14 mouse cellular contexts compared by ENCODE assay signal in genomic region chr16:36468862-36469261, GRCm38 (mm10). TPM values are rescaled to one million over a fixed set of nuclear protein-coding genes. Genes with fewer than 3 reads are reported as not detected.
DNase-seq lines count a peak whose midpoint lies in the region; ATAC-seq and TF ChIP-seq lines count a peak whose summit lies in the region.
"Had no signal": no experiment of that assay in that cellular context is flagged by ENCODE, and none has a peak within 500 bp of the region (broad histone marks: within the 10 kb centered on the region; RNA-seq: fewer than 3 reads in every experiment).

No protein-coding gene starts in this region.

- H3K4me3 ChIP-seq in forebrain, postnatal 0 days (ENCODE audit: low read depth, low read length), result no peak overlapping the region
- H3K4me3 ChIP-seq in forebrain, embryonic 13.5 days, result no peak overlapping the region
- no peak overlapping the region for H3K4me3 ChIP-seq in lung, adult 2 months (replicated peaks; ENCODE audit: extremely low read depth, low read depth, low read length)
- no peak overlapping the region for H3K4me3 ChIP-seq in E14TG2a.4 (replicated peaks; ENCODE audit: low read length)
- no peak overlapping the region for H3K4me3 ChIP-seq in embryonic fibroblast, embryonic 13.5 days (ENCODE audit: insufficient read depth, low read length)
- H3K4me3 ChIP-seq: megakaryocyte, embryonic 14.5 days had no signal

- no peak for ATAC-seq in forebrain, postnatal 0 days
- no peak for ATAC-seq in forebrain, embryonic 13.5 days

- H3K9me3 ChIP-seq in forebrain, postnatal 0 days (ENCODE audit: low read length), result no peaks in the 10 kb centered on the region
- H3K9me3 ChIP-seq in forebrain, embryonic 13.5 days (replicated peaks), result no peaks in the 10 kb centered on the region
- H3K9me3 ChIP-seq in E14TG2a.4 (ENCODE audit: low read length), result no peaks in the 10 kb centered on the region
- H3K9me3 ChIP-seq: megakaryocyte, embryonic 14.5 days had no signal

- H3K4me1 ChIP-seq in forebrain, postnatal 0 days (ENCODE audit: insufficient read depth), result no peaks in the 10 kb centered on the region
- H3K4me1 ChIP-seq in forebrain, embryonic 13.5 days, result no peaks in the 10 kb centered on the region
- no peaks in the 10 kb centered on the region for H3K4me1 ChIP-seq in lung, adult 2 months (ENCODE audit: control insufficient read depth, insufficient read depth, low read length)
- peaks cover 23% of the 10 kb centered on the region for H3K4me1 ChIP-seq in E14TG2a.4 (replicated peaks; ENCODE audit: low read depth, low read length)
- H3K4me1 ChIP-seq in embryonic fibroblast, embryonic 13.5 days (ENCODE audit: control insufficient read depth, insufficient read depth, low read length), result no peaks in the 10 kb centered on the region

- no peak for TF ChIP-seq POLR2A in lung, adult 2 months (IDR thresholded peaks at IDR 0.05; ENCODE audit: borderline replicate concordance, extremely low read depth, low read depth, low read length)
- TF ChIP-seq POLR2A in embryonic fibroblast, embryonic 13.5 days (IDR thresholded peaks at IDR 0.05; ENCODE audit: low read depth, low read length), result no peak

- no peak overlapping the region for H3K9ac ChIP-seq in forebrain, postnatal 0 days
- H3K9ac ChIP-seq in forebrain, embryonic 13.5 days, result no peak overlapping the region

- H3K27ac ChIP-seq in forebrain, postnatal 0 days (ENCODE audit: low read depth, low read length), result no peak overlapping the region
- no peak overlapping the region for H3K27ac ChIP-seq in forebrain, embryonic 13.5 days
- H3K27ac ChIP-seq in embryonic fibroblast, embryonic 13.5 days (ENCODE audit: insufficient read depth, low read length), result no peak overlapping the region

- no peak overlapping the region for H3K4me2 ChIP-seq in forebrain, postnatal 0 days (ENCODE audit: low read depth)
- H3K4me2 ChIP-seq in forebrain, embryonic 13.5 days, result no peak overlapping the region
- H3K4me2 ChIP-seq: heart, embryonic 11.5 days had no signal

- DNase-seq in forebrain, postnatal 0 days, result no peak
- no peak for DNase-seq in lung, adult 2 months
- DNase-seq in lung, postnatal 25 days (ENCODE audit: low spot score), result no peak
- no peak for DNase-seq in Muller cell, postnatal 12 days (ENCODE audit: inconsistent ontology term)
- DNase-seq in urinary bladder, adult 18-20 months (ENCODE audit: low spot score in 2 of 2), result no peak
- DNase-seq: cerebellum, adult 8-10 months; kidney, adult 8-10 months had no signal

- 72% methylated on average over 4 of the region's 4 CpGs for WGBS in forebrain, postnatal 0 days
- 70% methylated on average over 4 of the region's 4 CpGs for WGBS in forebrain, embryonic 13.5 days
- 71% methylated on average over 4 of the region's 4 CpGs for whole genome bisulfite sequencing in lung, adult 2 months

- no peaks in the 10 kb centered on the region for H3K27me3 ChIP-seq in forebrain, postnatal 0 days (ENCODE audit: insufficient read depth, low read length)
- H3K27me3 ChIP-seq in forebrain, embryonic 13.5 days, result no peaks in the 10 kb centered on the region
- no peaks in the 10 kb centered on the region; the same call in 1 of the 2 replicates for H3K27me3 ChIP-seq in E14TG2a.4 (ENCODE audit: insufficient read depth, low read length)

- TF ChIP-seq CTCF in forebrain, postnatal 0 days (IDR thresholded peaks at IDR 0.05; ENCODE audit: low read depth), result peak; percentile 22; the same call in 1 of the 2 replicates
- peak; percentile 25; the same call in 1 of the 2 replicates for TF ChIP-seq CTCF in lung, adult 2 months (IDR thresholded peaks at IDR 0.05; ENCODE audit: insufficient read depth, low read length)
- peak; percentile 73 for TF ChIP-seq CTCF in E14TG2a.4 (conservative IDR thresholded peaks at IDR 0.05; ENCODE audit: low read length)
- TF ChIP-seq CTCF in embryonic fibroblast, embryonic 13.5 days (IDR thresholded peaks at IDR 0.05; ENCODE audit: borderline replicate concordance, insufficient read depth, low read length), result peak; percentile 29; the same call in 1 of the 2 replicates

- H3K36me3 ChIP-seq in forebrain, postnatal 0 days (ENCODE audit: insufficient read depth), result no peaks in the 10 kb centered on the region
- H3K36me3 ChIP-seq in forebrain, embryonic 13.5 days (ENCODE audit: poor library complexity, severe bottlenecking), result no peaks in the 10 kb centered on the region
- no peaks in the 10 kb centered on the region for H3K36me3 ChIP-seq in E14TG2a.4 (ENCODE audit: insufficient read depth, low read length)

RNA-seq across cellular contexts. Expression of gene Stfa3, which starts 13.7 kb away (rescaled TPM):
- not detected in 2 replicates for total RNA-seq in forebrain, postnatal 0 days (2014; rRNA removed)
- polyA plus RNA-seq in forebrain, postnatal 0 days (2015; fragmentation: Nextera tagmentation; extraction: Ambion mirVana), result 0.82 TPM in 1 of 2 replicates, not detected in the other
- not detected in 2 replicates for polyA plus RNA-seq in forebrain, embryonic 13.5 days (2015; fragmentation: Nextera tagmentation; extraction: Ambion mirVana)
- not detected in 2 replicates for polyA plus RNA-seq in lung, adult 2 months (2012; rRNA removed)
- polyA plus RNA-seq in embryonic fibroblast, embryonic 13.5 days (2011; ENCODE audit: insufficient read length, low read depth, missing spikeins), result not detected in 2 replicates
- total RNA-seq: left cerebral cortex, postnatal 36 days had no signal
- polyA plus RNA-seq: heart, embryonic 11.5 days; neural tube, embryonic 14.5 days had no signal

Comparison
In these comparisons a context has a peak if more than half of its experiments do, and no peak if none do; other contexts are left out.
1. CTCF ChIP-seq: peak in every context shown above with its lines; median percentile 73 in E14TG2a.4; 29 in embryonic fibroblast, embryonic 13.5 days; 25 in lung, adult 2 months; 22 in forebrain, postnatal 0 days.